Mouse (Mus musculus): ENCODE measurements at regions not wholly inside any gene's neighbourhood (a gene's known extent, or its start where the extent isn't known, plus 50 kb on each side); places are given as distances from the start of the nearest gene placed in this dataset.

- peak in 1 of 2 experiments; percentile 40 for DNase-seq (ENCODE audit: low spot score in 2 of 2)
These were observed 78.2 kb upstream of the Cldn34d start for GRCm38 (mm10) chrX:76680890-76681289.
